Mouse (Mus musculus) hindbrain, embryonic 14.5 days (tissue): Measurements from ENCODE around the gene Spryd3. TPM values are rescaled to one million over a fixed set of nuclear protein-coding genes. Genes with fewer than 3 reads are reported as not detected.
"Not testable (repeated sequence)": the region's sequence is repeated elsewhere in the genome, so short reads cannot be mapped to it uniquely, and the experiment has no call there.

ENCODE experiments used
- ATAC-seq: fragments of 200-750 bp; cut with Nextera tagmentation; 2 replicates; pipeline ENCODE4 v1.8.0; 2017; ENCODE audit warnings: moderate number of reproducible peaks, mild to moderate bottlenecking, moderate TSS enrichment, moderate library complexity; ENCODE audit not compliant: low FRiP score
- DNase-seq: peaks from one replicate; pipeline ENCODE4 v3.0.0-alpha.2; 2015; ENCODE audit warnings: low spot score
- H3K27ac ChIP-seq: fragments of 300-500 bp; sonication (generic); 2 replicates; pipeline ENCODE4 v1.5.1; 2014; ENCODE audit warnings: mild to moderate bottlenecking, moderate library complexity
- H3K27me3 ChIP-seq: fragments of 300-500 bp; sonication (generic); 2 replicates; pipeline ENCODE4 v1.6.1; 2014; ENCODE audit warnings: mild to moderate bottlenecking, low read length, mixed read lengths; ENCODE audit not compliant: control insufficient read depth, insufficient read depth
- H3K36me3 ChIP-seq: fragments of 300-500 bp; sonication (generic); replicated peaks from 2 replicates; pipeline ENCODE4 v1.6.1; 2014; ENCODE audit not compliant: control insufficient read depth, insufficient read depth
- H3K4me1 ChIP-seq: fragments of 300-500 bp; sonication (generic); replicated peaks from 2 replicates; pipeline ENCODE4 v1.6.1; 2014; ENCODE audit warnings: antibody characterized with exemption, low read length, mixed read lengths; ENCODE audit not compliant: control insufficient read depth, insufficient read depth
- H3K4me2 ChIP-seq: fragments of 300-500 bp; sonication (generic); replicated peaks from 2 replicates; pipeline ENCODE4 v1.6.1; 2014; ENCODE audit warnings: mild to moderate bottlenecking, moderate library complexity
- H3K4me3 ChIP-seq: fragments of 300-500 bp; sonication (generic); replicated peaks from 2 replicates; pipeline ENCODE4 v1.5.1; 2014; ENCODE audit warnings: mild to moderate bottlenecking, low read length
- H3K9ac ChIP-seq: fragments of 300-500 bp; sonication (generic); 2 replicates; pipeline ENCODE4 v1.6.1; 2014
- H3K9me3 ChIP-seq: fragments of 300-500 bp; sonication (generic); 2 replicates; pipeline ENCODE4 v1.6.1; 2016; ENCODE audit warnings: low read length; ENCODE audit not compliant: control insufficient read depth
- WGBS: fragments of 180-500 bp; shearing (Covaris S2); extraction: QIAGEN DNeasy Blood & Tissue Kit; methylation state at CpG from one replicate; pipeline ENCODE4 v1.1.7; 2014; 5-methylcytosine and 5-hydroxymethylcytosine counted together
- polyA plus RNA-seq: library from polyadenylated mRNA; unstranded; fragments of >200 nt; fragmentation: Nextera tagmentation; extraction: Ambion mirVana; gene quantifications from 2 replicates; pipeline ENCODE4 v1.2.1, GENCODE M21; 2014

Gene Spryd3
- polyA plus RNA-seq, 1 experiment from 2014 or later = 54.8 TPM

DNA sequence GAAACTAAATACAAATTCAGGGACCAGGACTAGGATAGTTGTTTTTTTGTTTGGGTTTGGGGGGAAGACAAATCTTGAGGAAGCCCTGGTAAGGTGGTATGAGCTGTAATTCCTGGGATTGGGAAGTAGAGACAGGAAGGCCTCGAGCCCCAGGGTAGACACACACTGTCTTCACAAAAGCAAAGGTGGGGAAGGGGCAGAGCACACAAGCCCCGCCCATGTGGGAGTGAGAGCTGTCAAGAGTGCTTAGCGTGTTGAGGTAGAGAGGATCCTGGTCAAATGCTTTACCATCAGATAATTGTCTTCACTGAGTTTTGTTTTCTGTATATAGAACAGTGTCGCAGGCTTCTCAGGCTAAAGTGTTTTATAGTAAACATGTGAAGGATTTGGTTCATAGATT lies 53.0 kb downstream of the Spryd3 start:
- ATAC-seq = no peak
- WGBS = 92% methylated on average over 4 of the region's 4 CpGs
- H3K9ac ChIP-seq = no peak overlapping the region
- H3K27ac ChIP-seq = no peak overlapping the region
- no peaks in the 10 kb centered on the region for H3K4me1 ChIP-seq
- no peak overlapping the region for H3K4me3 ChIP-seq
- peaks cover 68% of the 10 kb centered on the region for H3K36me3 ChIP-seq
- DNase-seq = no peak
- no peak overlapping the region for H3K4me2 ChIP-seq
- H3K27me3 ChIP-seq = no peaks in the 10 kb centered on the region
- no peaks in the 10 kb centered on the region for H3K9me3 ChIP-seq

DNA sequence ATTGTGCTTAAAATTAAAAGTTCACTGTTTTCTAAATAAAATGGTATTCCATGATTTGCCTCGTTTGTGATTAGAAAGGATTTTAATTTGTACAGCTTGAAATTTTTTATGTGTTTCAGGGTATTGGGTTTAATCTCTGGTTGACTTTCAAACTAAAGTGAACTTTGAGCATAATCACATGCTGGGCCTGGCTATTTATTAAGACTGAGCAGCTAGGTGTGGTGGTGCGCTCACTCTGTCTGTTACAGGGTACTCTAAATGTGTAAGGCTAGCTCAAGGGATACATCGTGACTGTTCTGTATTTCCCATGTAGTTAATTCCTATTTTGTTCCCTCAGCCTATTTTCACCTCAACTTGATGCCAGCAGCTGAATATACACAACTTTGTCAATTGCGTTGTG lies 53.9 kb downstream of the Spryd3 start:
- DNase-seq (no peak), ATAC-seq (no peak)
- WGBS = 92% methylated on average over 4 of the region's 4 CpGs
- H3K27me3 ChIP-seq = no peaks in the 10 kb centered on the region
- no peak overlapping the region for H3K4me2 ChIP-seq
- no peak overlapping the region for H3K27ac ChIP-seq
- no peak overlapping the region for H3K9ac ChIP-seq
- H3K9me3 ChIP-seq = no peaks in the 10 kb centered on the region
- H3K4me1 ChIP-seq = no peaks in the 10 kb centered on the region
- H3K4me3 ChIP-seq = no peak overlapping the region
- peaks cover 59% of the 10 kb centered on the region for H3K36me3 ChIP-seq

DNA sequence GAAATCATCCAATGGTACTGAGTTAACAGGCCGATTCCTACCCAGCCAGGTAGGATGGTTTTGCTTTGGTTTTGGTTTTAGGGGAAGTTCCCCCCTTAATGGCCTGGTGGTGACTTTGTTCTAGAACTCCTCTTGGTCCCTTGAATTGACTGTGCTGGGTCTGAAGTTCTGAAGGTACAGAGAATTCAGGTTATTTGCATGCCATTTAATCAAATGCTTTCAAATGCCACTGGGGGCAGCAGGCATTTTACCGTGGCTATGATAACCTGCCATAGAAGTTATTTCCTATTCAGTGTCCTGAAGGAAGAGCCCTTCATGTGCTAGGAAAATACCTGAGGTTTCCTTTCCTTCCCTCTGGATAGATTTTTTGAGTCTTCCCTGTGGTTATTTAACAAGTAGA lies 55.6 kb downstream of the Spryd3 start:
- DNase-seq = no peak
- H3K4me3 ChIP-seq = no peak overlapping the region
- WGBS = 62% methylated on average over 2 of the region's 2 CpGs
- peaks cover 10% of the 10 kb centered on the region; the same call in 1 of the 2 replicates for H3K4me1 ChIP-seq
- peaks cover 42% of the 10 kb centered on the region for H3K36me3 ChIP-seq
- H3K9me3 ChIP-seq = no peaks in the 10 kb centered on the region
- H3K4me2 ChIP-seq = no peak overlapping the region
- no peak overlapping the region for H3K27ac ChIP-seq
- no peak for ATAC-seq
- no peak overlapping the region for H3K9ac ChIP-seq
- no peaks in the 10 kb centered on the region for H3K27me3 ChIP-seq

DNA sequence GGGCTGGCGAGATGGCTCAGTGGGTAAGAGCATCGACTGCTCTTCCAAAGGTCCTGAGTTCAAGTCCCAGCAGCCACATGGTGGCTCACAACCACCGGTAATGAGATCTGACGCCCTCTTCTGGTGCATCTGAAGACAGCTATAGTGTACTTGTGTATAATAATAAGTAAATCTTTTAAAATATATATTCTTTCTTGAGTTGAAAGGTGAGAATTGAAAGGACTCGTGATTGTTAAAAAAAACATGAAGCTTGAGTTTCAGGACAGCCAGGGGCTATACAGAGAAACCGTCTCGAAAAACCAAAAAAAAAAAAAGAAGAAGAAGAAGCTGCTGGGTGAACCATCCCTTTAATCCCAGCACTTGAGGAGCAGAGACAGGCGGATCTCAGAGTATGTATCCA lies 56.1 kb downstream of the Spryd3 start:
- Histone ChIP-seq H3K4me1 (peaks cover 15% of the 10 kb centered on the region), H3K36me3 (peaks cover 37% of the 10 kb centered on the region)
- 83% methylated on average over 8 of the region's 8 CpGs for WGBS
- not testable (repeated sequence) for H3K9me3 ChIP-seq, H3K27ac ChIP-seq, H3K27me3 ChIP-seq, DNase-seq, H3K9ac ChIP-seq, H3K4me2 ChIP-seq, ATAC-seq, H3K4me3 ChIP-seq

DNA sequence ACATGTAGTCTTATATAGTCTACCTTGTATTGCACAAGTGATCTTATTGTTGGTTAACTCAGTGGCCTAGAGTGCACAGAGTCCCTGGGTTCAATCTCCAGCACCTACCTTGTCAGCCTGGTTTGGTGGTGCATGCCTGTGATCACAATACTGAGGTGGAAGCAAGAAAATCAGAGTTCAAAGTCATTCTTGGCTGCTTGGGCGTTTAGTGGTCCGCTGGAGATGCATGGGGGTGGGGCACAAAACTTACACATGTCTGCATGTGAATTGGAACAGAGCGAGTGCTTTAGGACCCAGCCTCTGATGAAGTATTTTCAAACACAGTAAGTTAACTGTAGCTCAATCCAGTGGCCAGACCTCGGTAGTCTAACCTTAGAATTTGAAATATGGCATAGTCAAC lies 56.8 kb downstream of the Spryd3 start:
- WGBS = 78% methylated on average over 4 of the region's 4 CpGs
- Histone ChIP-seq H3K27ac (no peak overlapping the region), H3K9ac (no peak overlapping the region), H3K36me3 (peaks cover 30% of the 10 kb centered on the region), H3K9me3 (no peaks in the 10 kb centered on the region), H3K4me3 (no peak overlapping the region), H3K27me3 (no peaks in the 10 kb centered on the region), H3K4me2 (no peak overlapping the region), H3K4me1 (peaks cover 18% of the 10 kb centered on the region)
- DNase-seq (no peak), ATAC-seq (no peak)

DNA sequence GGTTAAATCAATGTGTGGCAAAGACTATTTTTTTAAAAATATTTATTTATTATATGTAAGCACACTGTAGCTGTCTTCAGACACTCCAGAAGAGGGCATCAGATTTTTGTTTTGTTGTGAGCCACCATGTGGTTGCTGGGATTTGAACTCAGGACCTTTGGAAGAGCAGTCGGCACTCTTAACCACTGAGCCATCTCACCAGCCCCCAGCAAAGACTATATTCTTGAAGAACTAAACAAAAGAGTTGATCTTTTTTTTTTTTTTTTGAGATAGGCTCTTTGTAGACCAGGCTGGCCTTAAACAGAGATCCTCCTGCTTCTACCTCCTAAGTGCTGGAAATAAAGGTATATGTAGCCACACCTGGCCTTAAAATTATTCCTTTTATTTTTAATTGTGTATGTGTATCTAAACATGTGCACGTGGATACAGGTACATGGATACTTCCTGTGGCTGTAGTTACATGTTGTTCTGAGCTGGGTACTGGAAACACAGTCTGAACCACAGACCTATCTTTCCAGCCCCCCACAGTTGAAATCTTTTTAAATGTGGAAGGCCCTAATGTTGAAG lies 58.8 kb downstream of the Spryd3 start:
- Histone ChIP-seq H3K4me1 (peaks cover 18% of the 10 kb centered on the region), H3K4me3 (no peak overlapping the region), H3K9me3 (no peaks in the 10 kb centered on the region), H3K27me3 (no peaks in the 10 kb centered on the region), H3K4me2 (no peak overlapping the region), H3K36me3 (peaks cover 10% of the 10 kb centered on the region), H3K9ac (no peak overlapping the region), H3K27ac (no peak overlapping the region)
- DNase-seq (no peak), ATAC-seq (no peak)
- WGBS = 95% methylated on average over 2 of the region's 2 CpGs

DNA sequence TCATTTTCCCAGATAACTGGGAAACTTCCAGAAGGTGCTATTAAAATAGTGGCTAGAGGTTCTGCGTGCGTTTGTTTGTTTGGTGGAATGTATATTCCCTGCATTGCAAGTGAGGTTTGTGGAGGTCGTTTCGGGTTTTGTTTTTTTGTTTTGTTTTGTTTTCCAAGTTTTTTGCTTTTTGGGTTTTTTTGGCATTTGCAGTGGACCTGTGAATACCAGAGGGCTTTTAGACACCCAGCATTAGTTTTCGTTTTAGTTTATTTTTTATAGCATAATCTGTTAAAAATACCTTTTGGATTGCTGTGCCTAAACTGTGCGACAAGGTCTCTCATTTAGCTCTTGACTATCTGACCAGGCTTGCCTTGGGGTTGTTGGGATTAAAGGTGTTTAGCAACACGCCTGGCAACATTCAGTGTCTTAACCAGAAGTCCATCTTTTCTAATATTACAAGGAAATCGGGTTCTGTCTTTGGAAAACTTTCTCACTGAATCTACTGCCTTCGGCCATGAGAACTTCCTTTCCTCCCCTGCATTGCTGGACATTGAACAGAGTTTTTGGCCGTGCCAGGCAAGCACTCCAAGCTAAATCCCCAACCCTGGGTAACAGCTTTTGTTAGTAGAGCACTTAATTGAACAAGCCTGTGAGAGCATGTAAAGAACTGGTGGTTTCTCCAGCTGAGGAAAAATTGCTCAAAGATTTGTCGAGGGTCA lies 61.0 kb downstream of the Spryd3 start:
- Histone ChIP-seq H3K36me3 (no peaks in the 10 kb centered on the region), H3K27me3 (no peaks in the 10 kb centered on the region), H3K4me1 (peaks cover 18% of the 10 kb centered on the region), H3K9ac (peak overlapping the region; percentile 88), H3K27ac (no peak overlapping the region), H3K9me3 (no peaks in the 10 kb centered on the region), H3K4me3 (peak overlapping the region; percentile 79), H3K4me2 (peak overlapping the region; percentile 83)
- ATAC-seq = no peak
- WGBS = 22% methylated on average over 11 of the region's 11 CpGs
- DNase-seq = no peak

DNA sequence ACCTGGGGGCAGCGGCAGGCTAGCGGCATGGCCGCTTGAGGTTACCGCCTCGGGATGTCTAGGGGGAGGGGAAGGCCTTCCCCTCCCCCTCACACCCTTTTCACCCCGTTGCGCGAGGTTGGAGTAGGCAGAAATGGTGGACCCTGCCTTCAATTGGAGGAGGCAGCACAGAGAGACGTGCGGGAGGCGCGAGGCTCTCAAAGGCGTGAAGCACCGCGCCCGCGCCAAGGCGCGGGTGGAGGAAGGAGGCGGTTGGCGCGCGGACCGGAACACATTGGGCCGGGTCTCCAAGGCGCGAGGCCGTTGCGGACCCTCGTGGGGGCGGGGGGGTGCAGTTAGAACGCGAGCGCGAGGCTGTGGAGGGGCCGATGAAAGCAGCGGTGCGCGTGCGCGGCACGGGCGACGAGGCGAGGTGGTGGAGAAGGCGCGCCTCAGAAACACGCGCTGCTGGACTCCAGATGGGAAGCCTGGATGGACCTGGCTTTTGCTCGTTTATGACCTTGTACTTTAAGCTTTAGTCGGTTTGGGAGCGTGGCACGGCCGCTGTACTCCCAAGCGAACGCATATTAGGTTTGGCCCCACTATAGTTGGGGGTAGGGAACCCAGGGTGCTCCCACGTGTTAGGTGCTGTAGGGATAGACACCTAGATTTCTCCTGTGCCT lies 61.8 kb downstream of the Spryd3 start:
- Histone ChIP-seq H3K36me3 (no peaks in the 10 kb centered on the region), H3K9me3 (no peaks in the 10 kb centered on the region), H3K4me1 (peaks cover 18% of the 10 kb centered on the region), H3K4me3 (peak overlapping the region; percentile 79), H3K9ac (peak overlapping the region; percentile 88), H3K27ac (peak overlapping the region; percentile 97), H3K27me3 (no peaks in the 10 kb centered on the region), H3K4me2 (peak overlapping the region; percentile 83)
- WGBS = under 1% methylated on average over 57 of the region's 57 CpGs
- ATAC-seq (peak; percentile 54), DNase-seq (peak; percentile 72)

DNA sequence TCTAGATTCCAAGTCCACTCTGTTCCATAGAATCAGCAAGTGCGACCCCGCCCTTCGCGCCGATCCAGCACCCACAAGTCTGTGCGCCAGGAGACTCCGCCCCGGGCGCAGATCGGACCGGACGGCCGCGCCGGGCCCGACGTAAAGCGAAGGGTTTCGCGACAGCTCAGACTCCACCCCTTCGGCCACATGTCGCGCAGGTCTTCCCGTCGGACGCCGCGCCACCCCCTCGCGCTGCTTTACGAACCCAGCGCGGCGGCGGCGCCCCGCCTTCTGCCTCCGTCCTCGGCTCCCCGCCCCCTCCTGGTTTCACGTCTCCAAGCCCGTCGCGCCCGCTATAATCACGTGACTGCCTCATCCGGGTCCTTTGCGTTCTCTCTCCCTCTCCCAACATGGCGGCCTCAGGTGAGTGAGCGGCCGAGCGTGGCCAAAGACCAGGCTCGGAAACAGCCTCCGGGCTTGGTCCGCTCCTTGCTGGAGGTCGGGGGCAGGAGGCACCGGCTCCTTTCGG lies 62.4 kb downstream of the Spryd3 start, which contains the start of gene Eif4b:
TSS of gene Eif4b (plus strand) at position 215 of the 511 bp plus-strand sequence.
- peak; percentile 94 for ATAC-seq
- WGBS = under 1% methylated on average over 58 of the region's 58 CpGs
- no peaks in the 10 kb centered on the region for H3K9me3 ChIP-seq

More for the DNA sequence above, 62.4 kb downstream of the Spryd3 start, which contains the start of gene Eif4b:
- peaks cover 18% of the 10 kb centered on the region for H3K4me1 ChIP-seq
- peak within 1 kb of the TSS; percentile 83 for H3K4me2 ChIP-seq
- H3K36me3 ChIP-seq = no peaks in the 10 kb centered on the region
- peak within 1 kb of the TSS; percentile 79 for H3K4me3 ChIP-seq
- peak within 1 kb of the TSS; percentile 88 for H3K9ac ChIP-seq
- H3K27ac ChIP-seq = peak within 1 kb of the TSS; percentile 97
- no peaks in the 10 kb centered on the region for H3K27me3 ChIP-seq
- DNase-seq = peak; percentile 97
